Mouse (Mus musculus) heart, adult 2 months (tissue): ENCODE measurements at regions not wholly inside any gene's neighbourhood (a gene's known extent, or its start where the extent isn't known, plus 50 kb on each side); places are given as distances from the start of the nearest gene placed in this dataset.

ENCODE experiments used
- DNase-seq, 2 experiments: peaks; one replicate each; pipeline ENCODE4 v3.0.0; 2021
- H3K27ac ChIP-seq: fragments of 200-600 bp; 2 replicates; pipeline ENCODE4 v1.8.1; 2022
- H3K27me3 ChIP-seq: fragments of 200-500 bp; 2 replicates; pipeline ENCODE4 v1.6.1; 2012; ENCODE audit warnings: mild to moderate bottlenecking, low read length, inconsistent platforms, mixed read lengths; ENCODE audit not compliant: control insufficient read depth, insufficient read depth
- H3K36me3 ChIP-seq: fragments of 200-500 bp; 2 replicates; pipeline ENCODE4 v1.6.1; 2012; ENCODE audit warnings: low read length, inconsistent platforms; ENCODE audit not compliant: control insufficient read depth, insufficient read depth
- H3K4me1 ChIP-seq: fragments of 200-500 bp; 2 replicates; pipeline ENCODE4 v1.6.1; 2011; ENCODE audit warnings: low read length; ENCODE audit not compliant: control insufficient read depth, insufficient read depth
- H3K4me3 ChIP-seq: fragments of 200-600 bp; 2 replicates; pipeline ENCODE4 v1.8.1; 2022
- H3K79me2 ChIP-seq: fragments of 200-500 bp; replicated peaks from 2 replicates; pipeline ENCODE4 v1.6.1; 2012; ENCODE audit warnings: mild to moderate bottlenecking, inconsistent platforms, low read length, moderate library complexity, mixed read lengths; ENCODE audit not compliant: control insufficient read depth, insufficient read depth
- H3K9ac ChIP-seq: fragments of 200-500 bp; 2 replicates; pipeline ENCODE4 v1.6.1; 2012; ENCODE audit warnings: low read depth, mild to moderate bottlenecking, control low read depth, inconsistent platforms, low read length, mixed read lengths
- CTCF ChIP-seq: fragments of 200-600 bp; IDR thresholded peaks from 2 replicates; pipeline ENCODE4 v1.8.1; 2022; ENCODE audit warnings: antibody characterized with exemption, mild to moderate bottlenecking, moderate library complexity
- EP300 ChIP-seq: fragments of 200-500 bp; IDR thresholded peaks from 2 replicates; pipeline ENCODE4 v1.6.1; 2011; ENCODE audit warnings: low read depth, low read length, control low read depth; ENCODE audit not compliant: insufficient read depth
- POLR2A ChIP-seq: fragments of 200-500 bp; IDR thresholded peaks from 2 replicates; pipeline ENCODE4 v1.6.1; 2011; ENCODE audit warnings: mild to moderate bottlenecking, low read depth, low read length, control low read depth; ENCODE audit not compliant: insufficient read depth
- WGBS: fragments of 180-500 bp; shearing (Covaris S2); methylation state at CpG from one replicate; pipeline ENCODE4 v1.1.7; 2018; 5-methylcytosine and 5-hydroxymethylcytosine counted together
- intact Hi-C: fragments of 180-260 bp; cut with DNase I; formaldehyde crosslinking; loops from one replicate; pipeline ENCODE4 v1.15.1; 2025

GRCm38 (mm10) chr15:87108411-87108810 lies 435.7 kb upstream of the Fam19a5 start:
- no peaks in the 10 kb centered on the region for H3K79me2 ChIP-seq
- H3K36me3 ChIP-seq = no peaks in the 10 kb centered on the region
- H3K4me3 ChIP-seq = no peak overlapping the region
- TF ChIP-seq CTCF (no peak), POLR2A (no peak), EP300 (no peak)
- peaks cover 1% of the 10 kb centered on the region; the same call in 1 of the 2 replicates for H3K4me1 ChIP-seq
- DNase-seq = no peak
- 57% methylated on average over 7 of the region's 7 CpGs for WGBS
- peak overlapping the region; percentile 61 for H3K27ac ChIP-seq
- H3K9ac ChIP-seq = no peak overlapping the region
- H3K27me3 ChIP-seq = no peaks in the 10 kb centered on the region
- intact Hi-C loops = no loop called here

- TF ChIP-seq EP300 = no peak
- no peaks in the 10 kb centered on the region for H3K79me2 ChIP-seq
- intact Hi-C loops = no loop called here
- DNase-seq = no peak
- H3K9ac ChIP-seq = no peak overlapping the region
- no peak overlapping the region for H3K4me3 ChIP-seq
- no peaks in the 10 kb centered on the region for H3K4me1 ChIP-seq
- 22% methylated on average over 4 of the region's 4 CpGs for WGBS
- H3K36me3 ChIP-seq = no peaks in the 10 kb centered on the region
- H3K27me3 ChIP-seq = no peaks in the 10 kb centered on the region
- H3K27ac ChIP-seq = no peak overlapping the region
Measured at GRCm38 (mm10) chr15:87122656-87123055, 421.4 kb upstream of the Fam19a5 start.

- TF ChIP-seq EP300 (no peak), CTCF (no peak), POLR2A (no peak)
- Histone ChIP-seq H3K9ac (no peak overlapping the region), H3K27me3 (no peaks in the 10 kb centered on the region), H3K36me3 (no peaks in the 10 kb centered on the region), H3K4me3 (no peak overlapping the region), H3K79me2 (no peaks in the 10 kb centered on the region), H3K27ac (no peak overlapping the region), H3K4me1 (no peaks in the 10 kb centered on the region)
- no peak for DNase-seq
- WGBS = 45% methylated on average over 6 of the region's 6 CpGs
- intact Hi-C loops = no loop called here
Measured at GRCm38 (mm10) chr15:87125427-87126148, 418.5 kb upstream of the Fam19a5 start.

- H3K27me3 ChIP-seq = no peaks in the 10 kb centered on the region
- TF ChIP-seq CTCF (no peak), EP300 (no peak), POLR2A (no peak)
- H3K79me2 ChIP-seq = no peaks in the 10 kb centered on the region
- no peak overlapping the region for H3K9ac ChIP-seq
- no peaks in the 10 kb centered on the region for H3K36me3 ChIP-seq
- no peak for DNase-seq
- no peak overlapping the region for H3K27ac ChIP-seq
- intact Hi-C loops = no loop called here
- no peak overlapping the region for H3K4me3 ChIP-seq
- H3K4me1 ChIP-seq = no peaks in the 10 kb centered on the region
Measured at GRCm38 (mm10) chr15:87138870-87139269, 405.2 kb upstream of the Fam19a5 start.

GRCm38 (mm10) chr15:87169136-87169535 lies 375.0 kb upstream of the Fam19a5 start:
- intact Hi-C loops = no loop called here
- H3K4me1 ChIP-seq = no peaks in the 10 kb centered on the region
- TF ChIP-seq CTCF (no peak), EP300 (no peak), POLR2A (no peak)
- DNase-seq = no peak
- no peak overlapping the region for H3K9ac ChIP-seq
- no peaks in the 10 kb centered on the region for H3K27me3 ChIP-seq
- no peak overlapping the region for H3K4me3 ChIP-seq
- H3K79me2 ChIP-seq = no peaks in the 10 kb centered on the region
- no peak overlapping the region for H3K27ac ChIP-seq
- 63% methylated on average over 5 of the region's 5 CpGs for WGBS
- H3K36me3 ChIP-seq = no peaks in the 10 kb centered on the region

GRCm38 (mm10) chr15:87170890-87171289 lies 373.2 kb upstream of the Fam19a5 start:
- no peak for DNase-seq
- TF ChIP-seq CTCF (no peak), POLR2A (no peak), EP300 (no peak)
- Histone ChIP-seq H3K36me3 (no peaks in the 10 kb centered on the region), H3K4me3 (no peak overlapping the region), H3K27me3 (no peaks in the 10 kb centered on the region), H3K9ac (no peak overlapping the region), H3K27ac (no peak overlapping the region), H3K79me2 (no peaks in the 10 kb centered on the region), H3K4me1 (no peaks in the 10 kb centered on the region)
- WGBS = 50% methylated on average over 4 of the region's 4 CpGs
- intact Hi-C loops = no loop called here
